Mouse (Mus musculus) heart, embryonic 14.5 days (tissue): ENCODE measurements around the gene Glt1d1. TPM values are rescaled to one million over a fixed set of nuclear protein-coding genes. Genes with fewer than 3 reads are reported as not detected.

ENCODE experiments used
- ATAC-seq: fragments of 200-750 bp; cut with Nextera tagmentation; 2 replicates; pipeline ENCODE4 v1.8.0; 2017; ENCODE audit warnings: low read depth, moderate TSS enrichment; ENCODE audit not compliant: insufficient number of reproducible peaks, insufficient read depth, low FRiP score
- H3K27ac ChIP-seq, 2 experiments: fragments of 200-500 bp in 1 of 2; fragments of 300-500 bp in 1 of 2; sonication (generic) in 1 of 2; replicated peaks in 1 of 2; 2 replicates each; pipeline ENCODE4 v1.5.1; 2012 to 2014; ENCODE audit warnings: low read depth in 2 of 2, low read length in 2 of 2, control low read depth in 1 of 2, mild to moderate bottlenecking in 1 of 2, mixed read lengths in 1 of 2; ENCODE audit not compliant: control insufficient read depth in 1 of 2, insufficient read depth in 1 of 2
- H3K27me3 ChIP-seq: fragments of 300-500 bp; sonication (generic); 2 replicates; pipeline ENCODE4 v1.6.1; 2014; ENCODE audit warnings: mild to moderate bottlenecking, low read length, control low read depth; ENCODE audit not compliant: control insufficient read depth, insufficient read depth
- H3K36me3 ChIP-seq: fragments of 300-500 bp; sonication (generic); 2 replicates; pipeline ENCODE4 v1.6.1; 2014; ENCODE audit warnings: mild to moderate bottlenecking, control low read depth, low read length, mixed read lengths; ENCODE audit not compliant: control insufficient read depth, insufficient read depth
- H3K4me1 ChIP-seq, 2 experiments: fragments of 200-500 bp in 1 of 2; fragments of 300-500 bp in 1 of 2; sonication (generic) in 1 of 2; 2 replicates each; pipeline ENCODE4 v1.6.1; 2012 to 2014; ENCODE audit warnings: low read length in 2 of 2, control low read depth in 1 of 2, mixed read lengths in 1 of 2; ENCODE audit not compliant: control insufficient read depth in 2 of 2, insufficient read depth in 2 of 2
- H3K4me2 ChIP-seq: fragments of 300-500 bp; sonication (generic); 2 replicates; pipeline ENCODE4 v1.6.1; 2014; ENCODE audit warnings: mild to moderate bottlenecking, low read length
- H3K4me3 ChIP-seq, 2 experiments: fragments of 200-500 bp in 1 of 2; fragments of 300-500 bp in 1 of 2; sonication (generic) in 1 of 2; 2 replicates each; pipeline ENCODE4 v1.5.1; 2012 to 2014; ENCODE audit warnings: low read length in 2 of 2, mild to moderate bottlenecking in 2 of 2, control low read depth in 1 of 2, low read depth in 1 of 2, moderate library complexity in 1 of 2; ENCODE audit not compliant: control insufficient read depth in 1 of 2, insufficient read depth in 1 of 2
- H3K9ac ChIP-seq: fragments of 300-500 bp; sonication (generic); 2 replicates; pipeline ENCODE4 v1.6.1; 2014; ENCODE audit warnings: mild to moderate bottlenecking, low read length
- H3K9me3 ChIP-seq: fragments of 300-500 bp; sonication (generic); 2 replicates; pipeline ENCODE4 v1.6.1; 2016; ENCODE audit warnings: low read length, control low read depth; ENCODE audit not compliant: control insufficient read depth
- WGBS: fragments of 180-500 bp; shearing (Covaris S2); extraction: QIAGEN DNeasy Blood & Tissue Kit; methylation state at CpG from one replicate; pipeline ENCODE4 v1.1.7; 2014; 5-methylcytosine and 5-hydroxymethylcytosine counted together
- polyA plus RNA-seq: library from polyadenylated mRNA; unstranded; fragments of >200 nt; fragmentation: Nextera tagmentation; extraction: Ambion mirVana; gene quantifications from 2 replicates; pipeline ENCODE4 v1.2.1, GENCODE M21; 2014

Glt1d1 gene
- polyA plus RNA-seq, 1 experiment from 2014 or later, result not detected

DNA sequence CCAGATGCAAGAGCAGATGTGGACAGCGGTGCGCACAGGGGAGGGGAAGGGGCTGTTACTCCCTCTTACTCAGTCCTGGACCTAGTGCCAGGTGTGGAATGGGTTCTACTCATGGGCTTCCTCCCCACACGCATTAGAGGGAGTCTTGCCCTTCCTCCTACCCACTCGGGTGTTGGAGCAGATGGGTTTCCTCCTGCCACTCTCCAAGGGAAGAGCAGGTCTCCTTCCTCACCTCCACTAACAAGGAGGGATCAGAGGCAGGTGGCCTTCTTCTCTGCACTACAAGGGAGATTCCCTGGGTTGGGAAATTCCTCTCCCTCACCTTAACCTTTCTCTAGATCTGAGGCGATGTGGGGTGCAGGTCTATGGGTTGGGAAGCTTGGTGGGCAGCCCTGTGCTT lies 15.9 kb upstream of the Glt1d1 start:
- Histone ChIP-seq H3K4me2 (peak overlapping the region; percentile 94), H3K9ac (peak overlapping the region; percentile 97), H3K4me3 (peak overlapping the region; percentile 71 to 98), H3K9me3 (no peaks in the 10 kb centered on the region), H3K36me3 (no peaks in the 10 kb centered on the region), H3K27me3 (no peaks in the 10 kb centered on the region; the same call in 1 of the 2 replicates), H3K4me1 (peaks cover 16 to 36% of the 10 kb centered on the region in 2 experiments), H3K27ac (no peak overlapping the region)
- 14% methylated on average over 5 of the region's 5 CpGs for WGBS
- no peak for ATAC-seq

DNA sequence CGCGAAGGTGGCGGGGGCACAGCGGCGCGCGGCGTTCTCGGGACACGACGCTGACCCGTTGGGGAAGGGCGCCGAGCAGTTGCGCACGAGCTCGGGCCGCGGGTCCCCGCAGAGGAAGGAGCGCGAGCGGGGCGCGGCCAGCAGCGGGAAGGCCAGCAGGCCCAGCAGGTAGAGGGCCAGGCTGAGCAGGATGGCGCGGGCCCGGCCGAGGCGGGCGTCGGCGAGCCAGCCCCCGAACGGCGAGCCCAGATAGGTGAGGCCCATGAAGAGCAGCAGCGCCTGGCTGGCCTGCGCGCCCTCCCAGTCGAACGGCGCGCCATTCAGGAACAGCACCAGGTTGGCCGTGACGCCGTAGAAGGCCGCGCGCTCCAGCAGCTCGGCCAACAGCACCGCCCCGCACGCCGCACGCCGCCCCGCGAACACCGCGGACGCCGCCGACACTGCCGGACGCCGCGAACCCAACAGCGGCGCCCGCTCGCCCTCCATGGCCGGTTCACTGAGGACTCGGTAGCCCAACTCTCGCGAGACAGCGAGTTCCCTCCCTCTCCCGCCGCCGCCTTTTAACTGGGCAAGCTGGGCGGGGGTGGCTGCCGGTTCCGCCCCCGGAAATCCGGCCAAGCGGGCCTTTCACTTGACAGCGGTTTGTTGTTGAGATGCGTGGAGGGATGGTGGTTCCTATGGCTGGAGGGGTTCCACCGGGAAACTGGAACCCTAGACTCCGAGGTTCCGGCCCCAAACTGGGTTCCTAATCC lies 15.0 kb upstream of the Glt1d1 start:
- WGBS, result under 1% methylated on average over 91 of the region's 91 CpGs
- H3K9ac ChIP-seq, result peak overlapping the region; percentile 97
- peak overlapping the region; percentile 71 to 98 for H3K4me3 ChIP-seq

GRCm38 (mm10) chr5:127618834-127619233 lies 13.2 kb upstream of the Glt1d1 start:
- Histone ChIP-seq H3K27ac (no peak overlapping the region), H3K4me3 (no peak overlapping the region), H3K9me3 (no peaks in the 10 kb centered on the region), H3K4me1 (peaks cover 11 to 18% of the 10 kb centered on the region in 2 experiments), H3K9ac (no peak overlapping the region), H3K4me2 (no peak overlapping the region), H3K27me3 (no peaks in the 10 kb centered on the region; the same call in 1 of the 2 replicates), H3K36me3 (no peaks in the 10 kb centered on the region)
- WGBS, result 62% methylated on average over 3 of the region's 3 CpGs
- ATAC-seq, result no peak

More for the DNA sequence above, 15.0 kb upstream of the Glt1d1 start:
- no peaks in the 10 kb centered on the region; the same call in 1 of the 2 replicates for H3K27me3 ChIP-seq
- ATAC-seq, result peak; percentile 85
- peak overlapping the region; percentile 30 to 82; a peak in 3 of 4 replicates for H3K27ac ChIP-seq
- H3K4me2 ChIP-seq, result peak overlapping the region; percentile 94
- no peaks in the 10 kb centered on the region for H3K36me3 ChIP-seq
- peaks cover 11 to 27% of the 10 kb centered on the region in 2 experiments for H3K4me1 ChIP-seq
- H3K9me3 ChIP-seq, result no peaks in the 10 kb centered on the region

DNA sequence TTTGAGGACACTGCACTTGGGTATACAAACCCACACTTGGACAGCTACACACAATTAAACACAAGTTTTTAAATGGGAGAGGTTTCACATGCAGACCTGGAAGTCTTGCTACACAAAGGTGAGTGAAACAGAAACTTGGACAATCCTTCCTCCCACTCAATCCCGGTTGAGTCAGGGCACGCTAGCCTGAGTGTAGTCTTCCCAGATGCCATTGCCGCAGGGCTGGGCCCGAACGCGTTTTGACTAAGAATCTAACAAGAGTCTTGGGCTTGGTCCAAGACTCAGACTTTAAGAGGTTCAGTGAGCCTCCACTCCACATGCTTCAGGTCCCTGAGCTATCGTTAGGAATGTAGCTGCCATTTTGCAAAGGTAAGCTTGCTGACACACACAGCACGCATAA lies 11.7 kb upstream of the Glt1d1 start:
- no peak overlapping the region for H3K4me3 ChIP-seq
- H3K4me1 ChIP-seq, result peaks cover 9 to 10% of the 10 kb centered on the region in 2 experiments
- H3K27ac ChIP-seq, result no peak overlapping the region
- H3K27me3 ChIP-seq, result no peaks in the 10 kb centered on the region; the same call in 1 of the 2 replicates
- WGBS, result 74% methylated on average over 8 of the region's 8 CpGs
- no peaks in the 10 kb centered on the region for H3K9me3 ChIP-seq
- no peak overlapping the region for H3K4me2 ChIP-seq
- no peaks in the 10 kb centered on the region for H3K36me3 ChIP-seq
- no peak overlapping the region for H3K9ac ChIP-seq
- no peak for ATAC-seq

DNA sequence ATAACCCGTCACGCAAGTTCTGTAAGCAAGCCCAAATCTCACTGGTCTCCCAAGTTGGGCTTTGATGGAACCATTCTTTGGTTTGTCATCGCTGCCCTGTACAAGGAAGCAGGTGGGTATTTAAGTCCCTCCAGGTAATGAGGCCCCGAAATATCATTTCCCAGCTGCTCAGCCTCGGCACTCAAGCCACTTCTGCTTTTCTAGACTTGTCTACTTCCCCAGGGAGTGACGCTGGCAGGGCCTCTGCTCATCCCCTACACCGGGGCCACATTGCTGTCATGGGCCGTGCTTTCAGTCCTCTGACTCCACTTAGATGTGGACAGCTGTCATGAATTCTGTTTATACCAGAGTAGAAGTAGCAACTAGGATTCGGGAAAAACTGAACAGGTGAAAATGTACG lies 11.0 kb upstream of the Glt1d1 start:
- ATAC-seq, result no peak
- Histone ChIP-seq H3K27me3 (no peaks in the 10 kb centered on the region; the same call in 1 of the 2 replicates), H3K4me2 (no peak overlapping the region), H3K4me1 (peaks cover 2 to 3% of the 10 kb centered on the region in 2 experiments; a peak in 3 of 4 replicates), H3K4me3 (no peak overlapping the region), H3K27ac (no peak overlapping the region), H3K9ac (no peak overlapping the region), H3K9me3 (no peaks in the 10 kb centered on the region; the same call in 1 of the 2 replicates), H3K36me3 (no peaks in the 10 kb centered on the region)
- 72% methylated on average over 10 of the region's 10 CpGs for WGBS

DNA sequence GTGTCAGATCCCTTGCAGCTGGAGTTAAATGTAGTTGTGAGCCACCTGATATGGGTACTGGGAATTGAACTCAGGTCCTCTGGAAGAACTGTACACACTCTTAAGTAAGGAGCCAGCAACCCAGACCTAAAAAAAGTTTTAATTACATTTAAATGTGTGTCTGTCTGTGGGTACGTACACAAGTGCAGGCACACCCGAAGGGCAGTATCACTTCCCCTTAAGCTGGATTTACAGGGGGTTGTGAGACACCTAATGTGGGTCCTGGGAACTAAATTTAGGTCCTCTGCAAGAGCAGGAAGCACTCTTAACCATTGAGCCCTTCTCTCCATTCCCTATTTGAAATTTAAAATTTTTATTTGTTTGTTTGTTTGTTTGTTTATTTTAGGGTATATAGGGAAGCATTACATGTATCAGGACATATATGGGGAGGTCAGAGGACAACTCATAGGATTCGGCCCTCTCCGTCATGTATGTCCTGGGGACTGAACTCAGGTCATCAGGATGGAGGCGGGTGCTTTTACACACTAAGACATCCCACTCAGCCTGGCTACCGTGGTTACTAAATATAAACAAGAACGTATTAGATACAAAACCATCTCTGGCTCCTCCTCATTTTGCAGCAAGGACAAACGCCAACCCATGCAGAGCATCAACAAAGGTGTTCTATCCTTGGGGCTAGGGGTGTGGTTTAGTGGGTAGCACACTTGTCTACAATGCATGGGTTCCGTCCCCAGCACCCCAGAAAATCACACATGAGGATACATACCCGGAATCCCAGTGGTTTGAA lies 7.4 kb upstream of the Glt1d1 start:
- no peak overlapping the region for H3K4me2 ChIP-seq
- no peaks in the 10 kb centered on the region for H3K4me1 ChIP-seq
- H3K9ac ChIP-seq, result no peak overlapping the region

DNA sequence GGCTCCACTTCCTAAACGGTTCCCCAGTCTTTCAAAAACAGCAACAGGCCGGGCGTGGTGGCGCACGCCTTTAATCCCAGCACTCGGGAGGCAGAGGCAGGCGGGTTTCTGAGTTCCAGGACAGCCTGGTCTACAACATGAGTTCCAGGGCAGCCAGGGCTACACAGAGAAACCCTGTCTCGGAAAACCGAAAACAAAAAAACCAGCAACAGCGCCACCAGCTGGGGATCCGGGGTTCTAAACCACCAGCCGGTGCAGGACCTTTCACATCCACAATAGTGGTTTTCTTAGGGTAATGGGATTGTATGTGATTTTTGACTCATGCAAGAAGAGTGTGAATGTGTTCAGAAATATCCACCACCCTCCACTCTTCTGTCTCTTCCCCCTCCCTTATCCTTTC lies 4.8 kb upstream of the Glt1d1 start:
- no peak overlapping the region for H3K4me3 ChIP-seq
- peaks cover 2 to 3% of the 10 kb centered on the region in 2 experiments; a peak in 3 of 4 replicates for H3K4me1 ChIP-seq
- ATAC-seq, result no peak
- H3K27ac ChIP-seq, result no peak overlapping the region
- no peak overlapping the region for H3K9ac ChIP-seq
- H3K4me2 ChIP-seq, result no peak overlapping the region
- peaks cover 21% of the 10 kb centered on the region for H3K27me3 ChIP-seq
- no peaks in the 10 kb centered on the region for H3K36me3 ChIP-seq
- no peaks in the 10 kb centered on the region; the same call in 1 of the 2 replicates for H3K9me3 ChIP-seq
- WGBS, result 86% methylated on average over 12 of the region's 12 CpGs

More for the DNA sequence above, 7.4 kb upstream of the Glt1d1 start:
- H3K4me3 ChIP-seq, result no peak overlapping the region
- H3K27ac ChIP-seq, result no peak overlapping the region
- WGBS, result 70% methylated on average over 10 of the region's 10 CpGs
- no peaks in the 10 kb centered on the region; the same call in 1 of the 2 replicates for H3K9me3 ChIP-seq
- ATAC-seq, result no peak
- H3K36me3 ChIP-seq, result no peaks in the 10 kb centered on the region
- no peaks in the 10 kb centered on the region; the same call in 1 of the 2 replicates for H3K27me3 ChIP-seq
